Mouse (Mus musculus) heart, adult 2 months (tissue): Measurements from ENCODE around the gene Atp5h.

ENCODE experiments used
- CTCF ChIP-seq: fragments of 200-600 bp; IDR thresholded peaks from 2 replicates; pipeline ENCODE4 v1.8.1; 2022; ENCODE audit warnings: antibody characterized with exemption, mild to moderate bottlenecking, moderate library complexity
- EP300 ChIP-seq: fragments of 200-500 bp; IDR thresholded peaks from 2 replicates; pipeline ENCODE4 v1.6.1; 2011; ENCODE audit warnings: low read depth, low read length, control low read depth; ENCODE audit not compliant: insufficient read depth
- POLR2A ChIP-seq: fragments of 200-500 bp; IDR thresholded peaks from 2 replicates; pipeline ENCODE4 v1.6.1; 2011; ENCODE audit warnings: mild to moderate bottlenecking, low read depth, low read length, control low read depth; ENCODE audit not compliant: insufficient read depth

DNA sequence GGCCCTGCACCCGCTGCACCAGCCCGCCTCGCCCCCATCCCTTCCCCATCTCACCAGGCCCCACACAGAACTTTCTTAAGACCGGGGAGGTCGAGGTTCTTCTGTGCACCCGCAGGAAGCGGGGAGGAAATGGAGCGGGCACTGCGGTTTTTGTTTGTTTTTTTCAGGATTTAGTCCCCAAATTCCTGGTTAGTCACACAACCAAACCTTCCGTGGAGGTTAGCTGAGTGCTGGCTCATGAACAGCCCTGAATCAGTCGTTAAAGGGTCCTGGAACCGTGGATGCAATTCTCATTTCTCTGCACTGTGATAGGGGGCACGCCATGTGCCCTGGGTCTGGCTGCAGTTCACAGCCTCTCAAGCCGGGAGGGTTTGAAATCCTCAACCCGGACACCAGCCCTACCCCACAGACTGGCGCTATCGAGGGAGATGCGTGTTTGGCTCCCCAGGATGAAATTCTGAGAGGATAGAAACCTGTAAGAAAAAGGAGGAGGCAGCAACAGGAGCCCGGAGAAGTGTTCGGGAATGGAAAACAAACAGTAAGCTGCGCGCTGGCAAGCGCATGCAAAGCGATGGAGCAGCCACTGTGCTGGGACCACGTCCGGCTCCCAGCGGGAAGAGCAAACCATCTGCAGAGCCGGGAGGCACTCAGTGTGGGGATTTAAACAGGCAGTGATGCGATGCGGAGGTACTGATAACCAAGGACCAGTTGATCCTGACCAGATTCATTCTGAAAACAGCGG is 16.0 kb upstream of the Atp5h start:
- TF ChIP-seq CTCF (no peak), POLR2A (no peak), EP300 (0 out of 2 replicates have a peak, but pooled peaks have one; percentile 31)
